Mouse (Mus musculus): ENCODE measurements at regions not wholly inside any gene's neighbourhood (a gene's known extent, or its start where the extent isn't known, plus 50 kb on each side); places are given as distances from the start of the nearest gene placed in this dataset.

- no peaks in the 10 kb centered on the region for H3K4me1 ChIP-seq
- no peak for ATAC-seq (replicated peaks)
- H3K27me3 ChIP-seq (replicated peaks), result no peaks in the 10 kb centered on the region
- H3K36me3 ChIP-seq (replicated peaks), result no peaks in the 10 kb centered on the region
- no peak overlapping the region for H3K4me3 ChIP-seq
- no peaks in the 10 kb centered on the region for H3K9me3 ChIP-seq
- H3K27ac ChIP-seq, result no peak overlapping the region
- H3K4me2 ChIP-seq, result no peak overlapping the region
- no peak overlapping the region for H3K9ac ChIP-seq
- 64% methylated on average over 6 of the region's 6 CpGs for WGBS
These were observed 343.7 kb upstream of the Nfe2l3 start for GRCm38 (mm10) chr6:51088641-51089372.

- ATAC-seq (replicated peaks), result no peak
- Histone ChIP-seq H3K36me3 (replicated peaks) (no peaks in the 10 kb centered on the region), H3K4me2 (no peak overlapping the region)
These were observed 339.3 kb upstream of the Nfe2l3 start for GRCm38 (mm10) chr6:51093196-51093595.

GRCm38 (mm10) chr6:51094304-51094703, 338.2 kb upstream of the Nfe2l3 start:
- no peaks in the 10 kb centered on the region for H3K36me3 ChIP-seq (replicated peaks)
- no peak for ATAC-seq (replicated peaks)
- no peaks in the 10 kb centered on the region for H3K9me3 ChIP-seq
- 64% methylated on average over 10 of the region's 10 CpGs for WGBS
- no peak overlapping the region for H3K4me2 ChIP-seq
- H3K27me3 ChIP-seq (replicated peaks), result no peaks in the 10 kb centered on the region
- H3K4me3 ChIP-seq, result no peak overlapping the region
- no peak overlapping the region for H3K27ac ChIP-seq
- H3K9ac ChIP-seq, result no peak overlapping the region
- H3K4me1 ChIP-seq, result 0 out of 2 replicates have a peak, but pooled peaks cover 4% of the 10 kb centered on the region

More at GRCm38 (mm10) chr6:51093196-51093595, 339.3 kb upstream of the Nfe2l3 start:
- no peaks in the 10 kb centered on the region for H3K9me3 ChIP-seq
- no peak overlapping the region for H3K27ac ChIP-seq
- H3K27me3 ChIP-seq (replicated peaks), result no peaks in the 10 kb centered on the region
- H3K4me3 ChIP-seq, result no peak overlapping the region
- no peak overlapping the region for H3K9ac ChIP-seq
- WGBS, result 94% methylated on average over 4 of the region's 4 CpGs
- H3K4me1 ChIP-seq, result 0 out of 2 replicates have a peak, but pooled peaks cover 4% of the 10 kb centered on the region

- Histone ChIP-seq H3K27ac (no peak overlapping the region), H3K4me2 (no peak overlapping the region), H3K9ac (no peak overlapping the region), H3K4me3 (no peak overlapping the region), H3K36me3 (replicated peaks) (no peaks in the 10 kb centered on the region), H3K9me3 (no peaks in the 10 kb centered on the region), H3K27me3 (replicated peaks) (no peaks in the 10 kb centered on the region), H3K4me1 (0 out of 2 replicates have a peak, but pooled peaks cover 4% of the 10 kb centered on the region)
- ATAC-seq (replicated peaks), result no peak
- WGBS, result 89% methylated on average over 6 of the region's 6 CpGs
These were observed 335.0 kb upstream of the Nfe2l3 start for GRCm38 (mm10) chr6:51097488-51097887.

- H3K4me2 ChIP-seq, result no peak overlapping the region
- no peak for ATAC-seq (replicated peaks)
- no peak overlapping the region for H3K4me3 ChIP-seq
- no peaks in the 10 kb centered on the region for H3K4me1 ChIP-seq
- WGBS, result 90% methylated on average over 4 of the region's 4 CpGs
- no peaks in the 10 kb centered on the region for H3K36me3 ChIP-seq (replicated peaks)
- H3K27ac ChIP-seq, result no peak overlapping the region
- no peaks in the 10 kb centered on the region for H3K9me3 ChIP-seq
- H3K9ac ChIP-seq, result no peak overlapping the region
- H3K27me3 ChIP-seq (replicated peaks), result no peaks in the 10 kb centered on the region
These were observed 332.1 kb upstream of the Nfe2l3 start for GRCm38 (mm10) chr6:51100341-51100740.

- Histone ChIP-seq H3K27ac (no peak overlapping the region), H3K9ac (no peak overlapping the region), H3K36me3 (replicated peaks) (no peaks in the 10 kb centered on the region), H3K9me3 (no peaks in the 10 kb centered on the region), H3K4me2 (no peak overlapping the region), H3K4me3 (no peak overlapping the region), H3K4me1 (no peaks in the 10 kb centered on the region), H3K27me3 (replicated peaks) (no peaks in the 10 kb centered on the region)
- 79% methylated on average over 4 of the region's 4 CpGs for WGBS
- ATAC-seq (replicated peaks), result no peak
These were observed 329.2 kb upstream of the Nfe2l3 start for GRCm38 (mm10) chr6:51103236-51103635.

GRCm38 (mm10) chr6:51104336-51104735, 328.1 kb upstream of the Nfe2l3 start:
- WGBS, result 91% methylated on average over 5 of the region's 5 CpGs
- ATAC-seq (replicated peaks), result no peak

GRCm38 (mm10) chr6:51108336-51108956, 324.0 kb upstream of the Nfe2l3 start:
- Histone ChIP-seq H3K4me2 (no peak overlapping the region), H3K4me1 (no peaks in the 10 kb centered on the region), H3K36me3 (replicated peaks) (no peaks in the 10 kb centered on the region), H3K9me3 (no peaks in the 10 kb centered on the region), H3K27ac (no peak overlapping the region), H3K9ac (no peak overlapping the region), H3K4me3 (no peak overlapping the region), H3K27me3 (replicated peaks) (no peaks in the 10 kb centered on the region)
- ATAC-seq (replicated peaks), result no peak
- WGBS, result 49% methylated on average over 8 of the region's 8 CpGs

More at GRCm38 (mm10) chr6:51104336-51104735, 328.1 kb upstream of the Nfe2l3 start:
- no peak overlapping the region for H3K4me3 ChIP-seq
- no peaks in the 10 kb centered on the region for H3K36me3 ChIP-seq (replicated peaks)
- no peaks in the 10 kb centered on the region for H3K9me3 ChIP-seq
- no peak overlapping the region for H3K9ac ChIP-seq
- H3K4me2 ChIP-seq, result no peak overlapping the region
- no peaks in the 10 kb centered on the region for H3K27me3 ChIP-seq (replicated peaks)
- H3K4me1 ChIP-seq, result no peaks in the 10 kb centered on the region
- H3K27ac ChIP-seq, result no peak overlapping the region

GRCm38 (mm10) chr6:51110596-51110995, 321.9 kb upstream of the Nfe2l3 start:
- H3K4me1 ChIP-seq, result no peaks in the 10 kb centered on the region
- no peak overlapping the region for H3K4me3 ChIP-seq
- no peak overlapping the region for H3K4me2 ChIP-seq
- H3K9ac ChIP-seq, result no peak overlapping the region
- WGBS, result 92% methylated on average over 3 of the region's 3 CpGs
- no peak overlapping the region for H3K27ac ChIP-seq
- H3K9me3 ChIP-seq, result no peaks in the 10 kb centered on the region
- H3K27me3 ChIP-seq (replicated peaks), result no peaks in the 10 kb centered on the region
- no peak for ATAC-seq (replicated peaks)
- no peaks in the 10 kb centered on the region for H3K36me3 ChIP-seq (replicated peaks)

GRCm38 (mm10) chr6:51114604-51115333, 317.7 kb upstream of the Nfe2l3 start:
- H3K9ac ChIP-seq, result no peak overlapping the region
- no peak overlapping the region for H3K4me3 ChIP-seq
- no peaks in the 10 kb centered on the region for H3K4me1 ChIP-seq
- 32% methylated on average over 10 of the region's 10 CpGs for WGBS
- H3K9me3 ChIP-seq, result no peaks in the 10 kb centered on the region
- H3K36me3 ChIP-seq (replicated peaks), result no peaks in the 10 kb centered on the region
- no peak overlapping the region for H3K4me2 ChIP-seq
- no peaks in the 10 kb centered on the region for H3K27me3 ChIP-seq (replicated peaks)
- no peak overlapping the region; the same call in 1 of the 2 replicates for H3K27ac ChIP-seq
- ATAC-seq (replicated peaks), result 0 out of 2 replicates have a peak, but pooled peaks have one; percentile 54

- H3K9ac ChIP-seq, result no peak overlapping the region
- no peaks in the 10 kb centered on the region for H3K4me1 ChIP-seq
- WGBS, result 71% methylated on average over 9 of the region's 9 CpGs
- H3K27ac ChIP-seq, result no peak overlapping the region
- H3K4me3 ChIP-seq, result no peak overlapping the region
- no peak overlapping the region for H3K4me2 ChIP-seq
- no peaks in the 10 kb centered on the region for H3K27me3 ChIP-seq (replicated peaks)
- no peaks in the 10 kb centered on the region for H3K9me3 ChIP-seq
- no peak for ATAC-seq (replicated peaks)
- H3K36me3 ChIP-seq (replicated peaks), result no peaks in the 10 kb centered on the region
These were observed 313.5 kb upstream of the Nfe2l3 start for GRCm38 (mm10) chr6:51118833-51119535.

All from midbrain, embryonic 15.5 days (tissue).